Mouse (Mus musculus) spleen, adult 2 months (tissue): ENCODE data around the gene E030018B13Rik.

Experiments
- CTCF ChIP-seq: fragments of 200-500 bp; IDR thresholded peaks from 2 replicates; pipeline ENCODE4 v1.5.1; 2011; ENCODE audit warnings: mild to moderate bottlenecking, inconsistent platforms; ENCODE audit not compliant: insufficient read depth, insufficient read length, insufficient replicate concordance; ENCODE audit errors: extremely low read depth
- POLR2A ChIP-seq: fragments of 200-500 bp; IDR thresholded peaks from 2 replicates; pipeline ENCODE4 v1.6.1; 2011; ENCODE audit warnings: low read depth, low read length, inconsistent platforms

DNA sequence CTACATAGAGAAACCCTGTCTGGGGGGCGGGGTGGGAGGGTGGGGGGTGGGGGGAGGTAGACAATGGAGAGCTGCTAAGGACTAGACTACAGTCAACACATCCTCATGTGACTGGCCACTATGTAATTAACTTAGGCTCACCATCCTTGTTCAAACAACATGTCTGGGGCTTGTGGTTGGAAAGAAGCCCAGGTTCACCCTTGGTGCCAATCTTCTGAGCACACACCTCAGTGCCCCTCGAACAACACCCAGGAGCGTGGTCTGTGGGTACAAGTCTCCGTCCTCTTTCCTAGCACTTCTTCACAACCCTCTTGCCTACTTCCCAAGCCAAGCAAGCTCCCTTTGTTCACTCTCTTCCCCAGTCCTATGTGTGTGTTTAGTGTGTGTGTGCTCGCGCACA lies 10.5 kb downstream of the E030018B13Rik start:
- no peak for TF ChIP-seq POLR2A
- no peak for TF ChIP-seq CTCF
